Mouse (Mus musculus) lung, embryonic 14.5 days (tissue): ENCODE data around the gene Cntnap2. TPM values are rescaled to one million over a fixed set of nuclear protein-coding genes. Genes with fewer than 3 reads are reported as not detected.

Experiments
- ATAC-seq: fragments of 200-750 bp; cut with Nextera tagmentation; 2 replicates; pipeline ENCODE4 v1.8.0; 2017; ENCODE audit warnings: mild to moderate bottlenecking, moderate TSS enrichment, moderate library complexity; ENCODE audit not compliant: insufficient read depth
- DNase-seq: peaks from one replicate; pipeline ENCODE4 v3.0.0-alpha.2; 2015
- H3K27ac ChIP-seq: fragments of 300-500 bp; sonication (generic); 2 replicates; pipeline ENCODE4 v1.5.1; 2014; ENCODE audit warnings: low read depth, mild to moderate bottlenecking, moderate library complexity
- H3K27me3 ChIP-seq: fragments of 300-500 bp; sonication (generic); 2 replicates; pipeline ENCODE4 v1.6.1; 2014; ENCODE audit warnings: low read length, control low read depth; ENCODE audit not compliant: insufficient read depth
- H3K36me3 ChIP-seq: fragments of 300-500 bp; sonication (generic); 2 replicates; pipeline ENCODE4 v1.6.1; 2014; ENCODE audit warnings: control low read depth; ENCODE audit not compliant: insufficient read depth
- H3K4me1 ChIP-seq: fragments of 300-500 bp; sonication (generic); 2 replicates; pipeline ENCODE4 v1.6.1; 2014; ENCODE audit warnings: antibody characterized with exemption, control low read depth; ENCODE audit not compliant: insufficient read depth
- H3K4me2 ChIP-seq: fragments of 300-500 bp; sonication (generic); 2 replicates; pipeline ENCODE4 v1.6.1; 2014; ENCODE audit warnings: mild to moderate bottlenecking
- H3K4me3 ChIP-seq: fragments of 300-500 bp; sonication (generic); 2 replicates; pipeline ENCODE4 v1.5.1; 2014; ENCODE audit warnings: low read depth, low read length
- H3K9ac ChIP-seq: fragments of 300-500 bp; sonication (generic); 2 replicates; pipeline ENCODE4 v1.6.1; 2014
- H3K9me3 ChIP-seq: fragments of 300-500 bp; sonication (generic); 2 replicates; pipeline ENCODE4 v1.6.1; 2016; ENCODE audit warnings: low read depth, low read length, control low read depth
- CTCF ChIP-seq: IDR thresholded peaks from 2 replicates; pipeline ENCODE4 v1.5.1; 2016; ENCODE audit warnings: antibody characterized with exemption, low read depth
- WGBS: fragments of 180-500 bp; shearing (Covaris S2); extraction: QIAGEN DNeasy Blood & Tissue Kit; methylation state at CpG from one replicate; pipeline ENCODE4 v1.1.7; 2014; 5-methylcytosine and 5-hydroxymethylcytosine counted together
- polyA plus RNA-seq: library from polyadenylated mRNA; unstranded; fragments of >200 nt; fragmentation: Nextera tagmentation; extraction: Ambion mirVana; gene quantifications from 2 replicates; pipeline ENCODE4 v1.2.1, GENCODE M21; 2014

Cntnap2 gene
- polyA plus RNA-seq, 1 experiment from 2014 or later, result 1.0 TPM

- no peaks in the 10 kb centered on the region for H3K27me3 ChIP-seq
- TF ChIP-seq CTCF, result no peak
- H3K36me3 ChIP-seq, result no peaks in the 10 kb centered on the region
- 41% methylated on average over 1 of the region's 1 CpGs for WGBS
- H3K4me1 ChIP-seq, result no peaks in the 10 kb centered on the region
- H3K4me3 ChIP-seq, result no peak overlapping the region
- no peak overlapping the region for H3K9ac ChIP-seq
- no peaks in the 10 kb centered on the region for H3K9me3 ChIP-seq
- no peak overlapping the region for H3K27ac ChIP-seq
- ATAC-seq (no peak), DNase-seq (no peak)
- no peak overlapping the region for H3K4me2 ChIP-seq
Observed at GRCm38 (mm10) chr6:46263171-46263570, 1204.0 kb downstream of the Cntnap2 start.

DNA sequence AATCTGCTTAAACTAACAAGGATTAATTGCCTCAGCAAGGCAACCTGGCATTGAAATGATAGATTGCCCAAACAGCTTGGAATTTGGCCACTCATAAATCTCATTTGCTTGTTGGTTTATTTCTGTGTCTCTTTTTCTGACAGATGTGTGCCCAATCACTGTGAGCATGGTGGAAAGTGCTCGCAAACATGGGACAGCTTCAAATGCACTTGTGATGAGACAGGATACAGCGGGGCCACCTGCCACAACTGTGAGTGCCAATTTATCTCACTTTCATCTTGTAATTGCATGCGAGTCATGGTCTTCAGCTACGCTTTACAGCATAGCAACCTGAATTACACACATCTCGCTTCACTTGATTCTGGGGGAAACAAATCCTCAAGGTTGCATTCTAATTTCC, 1287.8 kb downstream of the Cntnap2 start:
- Histone ChIP-seq H3K9ac (no peak overlapping the region), H3K4me3 (no peak overlapping the region), H3K4me1 (no peaks in the 10 kb centered on the region), H3K36me3 (no peaks in the 10 kb centered on the region), H3K4me2 (no peak overlapping the region), H3K27me3 (no peaks in the 10 kb centered on the region), H3K9me3 (no peaks in the 10 kb centered on the region), H3K27ac (no peak overlapping the region)
- WGBS, result 58% methylated on average over 5 of the region's 5 CpGs
- ATAC-seq (no peak), DNase-seq (no peak)
- no peak for TF ChIP-seq CTCF

DNA sequence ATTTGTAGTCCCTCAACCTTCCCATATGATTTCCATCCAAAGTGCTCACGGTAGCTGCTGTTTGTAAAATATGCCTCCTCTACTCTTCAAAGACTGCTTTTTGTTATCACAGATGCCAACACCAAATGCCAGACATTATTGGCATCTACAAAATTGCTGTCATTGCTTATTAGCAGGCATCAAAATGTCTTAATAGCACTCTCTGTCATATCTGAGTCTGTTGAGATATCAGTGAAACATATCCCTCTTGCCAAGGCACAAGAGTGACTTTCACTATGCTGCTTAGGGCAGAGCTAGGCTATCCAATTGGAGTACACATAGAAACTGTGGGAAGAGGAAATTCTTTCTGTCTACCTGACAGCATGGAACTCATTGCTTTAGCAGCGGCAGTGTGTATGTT, 1301.9 kb downstream of the Cntnap2 start:
- ATAC-seq (no peak), DNase-seq (no peak)
- Histone ChIP-seq H3K4me1 (no peaks in the 10 kb centered on the region), H3K27me3 (no peaks in the 10 kb centered on the region), H3K4me2 (no peak overlapping the region), H3K4me3 (no peak overlapping the region), H3K9ac (no peak overlapping the region), H3K9me3 (no peaks in the 10 kb centered on the region), H3K36me3 (no peaks in the 10 kb centered on the region), H3K27ac (no peak overlapping the region)
- 71% methylated on average over 2 of the region's 2 CpGs for WGBS
- TF ChIP-seq CTCF, result no peak

GRCm38 (mm10) chr6:46362156-46362555, 1303.0 kb downstream of the Cntnap2 start:
- peak; percentile 93 for ATAC-seq

DNA sequence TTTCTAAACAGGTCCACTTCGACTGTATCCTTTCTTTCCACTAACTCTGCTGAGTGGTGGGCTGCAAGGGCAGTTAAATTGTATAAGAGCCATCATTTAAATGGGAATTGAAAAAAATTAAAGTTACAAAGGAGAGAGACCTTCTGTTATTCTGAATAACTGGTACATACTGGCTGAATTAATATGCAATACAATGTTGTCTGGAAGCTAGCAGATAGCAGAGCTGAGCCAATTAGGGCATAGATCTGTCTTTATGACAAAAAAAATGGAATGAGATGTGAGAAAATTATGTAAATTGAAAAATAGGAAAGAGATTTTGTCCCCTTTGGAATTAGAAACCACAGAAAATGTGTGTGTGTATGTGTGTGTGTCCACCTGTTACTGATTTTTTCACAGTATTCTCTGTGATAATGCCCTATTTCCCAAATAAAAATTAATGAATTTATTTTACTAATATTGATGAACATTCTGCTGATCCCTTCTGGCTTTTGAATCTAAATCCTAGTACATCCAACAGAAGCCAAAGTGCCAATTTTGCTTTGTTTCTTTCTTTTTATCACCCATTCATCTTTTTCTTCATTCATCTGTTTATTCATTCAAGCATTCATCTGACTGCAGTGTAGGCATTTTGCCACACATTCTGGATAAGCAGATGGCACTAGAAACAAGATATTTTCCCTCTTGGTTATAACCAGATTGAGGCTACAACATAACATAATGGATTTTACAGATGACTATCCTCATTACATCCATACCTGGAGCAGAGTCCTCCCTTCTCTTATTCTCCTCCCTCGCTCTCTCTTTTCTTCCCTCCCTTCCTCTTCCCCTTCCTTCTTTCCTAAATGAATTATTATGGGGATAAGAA, 1339.8 kb downstream of the Cntnap2 start:
- H3K9me3 ChIP-seq, result no peaks in the 10 kb centered on the region
- no peak overlapping the region for H3K27ac ChIP-seq
- H3K4me3 ChIP-seq, result no peak overlapping the region
- ATAC-seq (no peak), DNase-seq (no peak)
- TF ChIP-seq CTCF, result no peak
- H3K27me3 ChIP-seq, result no peaks in the 10 kb centered on the region
- no peak overlapping the region for H3K4me2 ChIP-seq
- H3K36me3 ChIP-seq, result no peaks in the 10 kb centered on the region
- WGBS, result 73% methylated on average over 2 of the region's 2 CpGs
- H3K9ac ChIP-seq, result no peak overlapping the region
- H3K4me1 ChIP-seq, result no peaks in the 10 kb centered on the region

More at GRCm38 (mm10) chr6:46362156-46362555, 1303.0 kb downstream of the Cntnap2 start:
- WGBS, result 74% methylated on average over 1 of the region's 1 CpGs
- H3K9ac ChIP-seq, result no peak overlapping the region
- no peak overlapping the region for H3K4me3 ChIP-seq
- H3K36me3 ChIP-seq, result no peaks in the 10 kb centered on the region
- no peaks in the 10 kb centered on the region for H3K9me3 ChIP-seq
- H3K27ac ChIP-seq, result no peak overlapping the region
- TF ChIP-seq CTCF, result no peak
- peak; percentile 75 for DNase-seq
- no peaks in the 10 kb centered on the region for H3K27me3 ChIP-seq
- no peak overlapping the region for H3K4me2 ChIP-seq
- no peaks in the 10 kb centered on the region for H3K4me1 ChIP-seq

GRCm38 (mm10) chr6:46414154-46414553, 1355.0 kb downstream of the Cntnap2 start:
- no peaks in the 10 kb centered on the region for H3K9me3 ChIP-seq
- no peaks in the 10 kb centered on the region for H3K36me3 ChIP-seq
- no peak overlapping the region for H3K9ac ChIP-seq
- TF ChIP-seq CTCF, result no peak
- H3K27ac ChIP-seq, result no peak overlapping the region
- H3K27me3 ChIP-seq, result no peaks in the 10 kb centered on the region
- H3K4me1 ChIP-seq, result no peaks in the 10 kb centered on the region
- ATAC-seq (no peak), DNase-seq (no peak)
- no peak overlapping the region for H3K4me2 ChIP-seq
- H3K4me3 ChIP-seq, result no peak overlapping the region

DNA sequence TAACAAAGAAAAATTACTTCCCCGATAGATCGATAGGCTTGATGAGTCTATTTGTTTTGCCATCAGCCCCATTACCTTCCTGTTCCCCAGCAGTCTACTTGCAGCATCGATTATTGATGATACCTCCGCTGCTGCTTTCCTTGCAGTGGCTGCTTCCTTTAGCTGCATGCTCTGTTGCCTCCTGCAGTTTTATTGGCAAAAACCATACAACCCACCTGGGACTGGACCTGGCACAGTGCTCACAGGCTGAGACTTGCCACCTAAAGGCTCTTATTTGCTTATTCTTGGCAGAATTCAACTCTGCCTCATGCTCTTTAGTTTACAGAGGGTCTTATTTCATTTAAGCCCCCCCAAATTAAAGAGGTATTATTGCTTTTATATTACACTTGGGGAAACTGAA, 1355.4 kb downstream of the Cntnap2 start:
- H3K4me3 ChIP-seq, result no peak overlapping the region
- no peaks in the 10 kb centered on the region for H3K4me1 ChIP-seq
- H3K36me3 ChIP-seq, result no peaks in the 10 kb centered on the region
- H3K27me3 ChIP-seq, result no peaks in the 10 kb centered on the region
- ATAC-seq (no peak), DNase-seq (no peak)
- H3K27ac ChIP-seq, result no peak overlapping the region
- H3K9ac ChIP-seq, result no peak overlapping the region
- no peak overlapping the region for H3K4me2 ChIP-seq
- 84% methylated on average over 4 of the region's 4 CpGs for WGBS
- TF ChIP-seq CTCF, result no peak
- no peaks in the 10 kb centered on the region for H3K9me3 ChIP-seq
